Mouse (Mus musculus) gastrocnemius, postnatal 4 days (tissue): ENCODE measurements at regions not wholly inside any gene's neighbourhood (a gene's known extent, or its start where the extent isn't known, plus 50 kb on each side); places are given as distances from the start of the nearest gene placed in this dataset.

ENCODE experiments used
- DNase-seq, 2 experiments: peaks; one replicate each; pipeline ENCODE4 v3.0.0; 2021 to 2022; ENCODE audit warnings: low spot score in 2 of 2, mixed read lengths in 2 of 2

DNA sequence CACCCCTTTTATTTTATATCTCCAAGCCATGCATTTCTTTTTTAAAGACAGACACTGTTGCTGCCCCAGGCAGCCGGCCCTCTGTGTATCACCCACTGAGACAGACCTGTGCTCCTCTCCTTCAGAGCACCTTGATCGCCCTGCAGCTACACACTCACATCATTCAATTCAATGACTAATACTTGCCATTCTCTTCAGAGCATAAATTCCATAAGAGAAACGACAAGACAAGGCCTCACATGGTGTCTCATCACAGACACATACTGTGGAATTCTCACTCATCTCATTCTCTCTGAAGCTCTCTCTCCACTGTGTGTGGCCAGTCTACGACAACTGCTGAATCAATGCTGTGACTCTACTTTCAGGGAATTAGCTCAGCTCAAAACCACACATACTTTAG, 94.6 kb upstream of the 4933412E24Rik start:
- no peak for DNase-seq

DNA sequence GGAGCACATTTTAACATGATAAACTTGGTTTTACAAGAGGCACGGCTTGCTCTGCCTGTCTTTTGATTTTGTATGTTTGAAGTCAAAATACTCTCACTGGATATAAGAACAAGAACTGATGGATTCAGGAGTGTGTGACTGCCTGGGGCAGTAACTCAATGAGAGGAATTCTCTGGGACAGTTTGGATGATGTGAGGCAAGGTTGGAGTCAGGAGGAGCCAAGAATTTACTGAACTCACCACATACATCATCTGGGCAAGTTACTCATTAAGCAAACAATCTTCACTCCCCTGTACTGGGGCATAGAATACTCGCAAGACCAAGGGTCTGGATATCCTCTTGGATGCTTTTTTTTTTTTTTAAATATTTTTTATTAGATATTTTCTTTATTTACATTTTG, 87.7 kb upstream of the 4933412E24Rik start:
- no peak for DNase-seq

- no peak for DNase-seq
Measured at GRCm38 (mm10) chr15:60101485-60102280, 85.3 kb upstream of the 4933412E24Rik start.

DNA sequence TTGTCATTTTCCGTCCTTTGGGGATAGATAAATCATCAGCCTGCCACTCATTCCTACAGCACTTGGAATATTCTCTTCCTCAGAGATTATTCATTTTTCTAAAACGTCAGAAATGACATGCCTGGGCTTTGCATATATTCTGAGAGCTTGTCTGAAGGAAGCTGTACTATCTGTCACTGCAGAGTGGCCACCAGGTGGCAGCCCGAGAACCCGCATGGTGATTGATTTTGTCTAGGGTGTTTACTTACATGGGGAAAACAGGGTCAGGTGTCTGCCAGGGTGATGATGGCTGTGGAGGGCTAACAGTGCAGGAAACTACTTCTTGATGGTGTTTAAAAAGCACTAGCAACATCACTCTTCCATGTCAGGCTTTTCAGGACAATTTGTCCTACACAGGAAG, 80.7 kb upstream of the 4933412E24Rik start:
- peak; percentile 21 to 46 for DNase-seq

- no peak for DNase-seq
Measured at GRCm38 (mm10) chr15:60096131-60096530, 79.7 kb upstream of the 4933412E24Rik start.

- DNase-seq, result no peak
Measured at GRCm38 (mm10) chr15:60089921-60090320, 73.5 kb upstream of the 4933412E24Rik start.

DNA sequence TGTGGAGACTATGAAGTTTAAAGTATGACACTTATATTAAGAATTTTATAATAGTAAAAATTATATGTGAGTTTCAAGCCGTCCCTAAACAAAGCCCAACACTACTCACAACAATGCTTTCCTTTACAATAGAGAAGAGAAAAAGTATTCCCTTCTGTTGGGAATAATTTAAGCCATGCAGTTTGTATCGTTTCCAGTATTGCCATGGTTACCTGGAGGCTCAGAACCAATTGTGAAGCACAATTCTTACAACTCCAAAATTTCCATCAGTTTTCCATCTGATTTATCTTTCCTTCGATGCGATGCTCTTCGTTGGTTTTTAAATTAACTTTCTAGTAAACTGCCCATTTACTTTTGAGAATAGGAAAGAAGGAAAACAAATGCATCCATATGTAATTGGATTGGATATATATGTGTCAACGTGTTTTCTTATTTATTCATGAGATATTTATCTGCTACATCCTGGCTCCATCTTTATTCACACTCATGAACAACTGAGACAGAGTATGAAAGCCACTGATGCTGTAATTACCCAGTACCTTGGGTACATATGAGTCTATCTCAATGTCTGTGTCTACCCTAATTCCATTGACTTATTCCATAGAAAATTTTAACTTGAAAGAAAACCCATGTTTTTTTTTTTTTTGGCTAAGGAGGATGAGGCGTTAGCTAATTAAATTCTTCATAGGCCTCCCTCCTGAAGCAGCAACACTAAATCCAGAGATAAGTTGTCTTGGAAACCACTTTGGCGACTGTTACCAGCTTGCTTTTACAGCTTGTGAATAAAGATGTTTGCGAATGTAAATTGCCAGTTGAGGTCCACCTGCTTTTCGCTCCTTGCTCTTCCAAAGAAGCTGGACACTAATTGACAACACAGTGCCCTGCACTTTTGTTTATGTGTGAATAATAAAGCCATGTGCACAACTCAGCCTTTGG, 72.8 kb upstream of the 4933412E24Rik start:
- DNase-seq, result no peak
